Mouse (Mus musculus): ENCODE data around the gene Cpne5. TPM values are rescaled to one million over a fixed set of nuclear protein-coding genes. Genes with fewer than 3 reads are reported as not detected.
A peak's percentile ranks its signal among the peaks of the same experiment; 100 is the strongest.
"Not testable (repeated sequence)": the region's sequence is repeated elsewhere in the genome, so short reads cannot be mapped to it uniquely, and the experiment has no call there.

Cpne5 gene
- polyA plus RNA-seq, 1 experiment from 2014 or later: 0.27 TPM

- no peak overlapping the region for H3K4me2 ChIP-seq
- no peak overlapping the region for H3K4me3 ChIP-seq (replicated peaks)
- ATAC-seq (ENCODE audit: low read depth): no peak
- peaks cover 57% of the 10 kb centered on the region for H3K4me1 ChIP-seq (replicated peaks)
- 77% methylated on average over 6 of the region's 6 CpGs for WGBS (ENCODE audit: insufficient replicate concordance)
- no peak overlapping the region for H3K27ac ChIP-seq
- no peaks in the 10 kb centered on the region for H3K27me3 ChIP-seq
- no peak overlapping the region for H3K9ac ChIP-seq
- peaks cover 98% of the 10 kb centered on the region for H3K36me3 ChIP-seq
- H3K9me3 ChIP-seq (replicated peaks): no peaks in the 10 kb centered on the region
- no peak for DNase-seq
Measured at GRCm38 (mm10) chr17:29256507-29256906, 18.5 kb upstream of the Cpne5 start.

DNA sequence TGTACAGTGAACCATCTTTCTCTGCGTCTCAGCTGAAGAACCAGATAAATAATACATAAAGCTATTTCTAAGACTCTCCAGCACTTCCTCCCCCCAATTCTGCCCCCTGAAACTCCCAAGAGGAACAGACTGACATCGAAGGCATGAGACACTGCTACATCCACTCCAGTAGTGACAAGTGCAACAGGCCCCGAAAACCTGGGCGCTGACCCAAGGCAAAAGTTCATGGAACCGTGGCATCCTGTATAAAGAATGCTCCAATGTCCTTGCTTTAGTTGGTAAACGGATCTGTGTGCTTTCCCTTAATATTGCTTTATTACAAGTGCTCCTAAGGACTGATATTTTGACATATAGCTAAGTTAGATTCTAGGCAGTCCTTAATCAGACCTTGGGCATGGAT is 16.8 kb upstream of the Cpne5 start:
- ATAC-seq (ENCODE audit: low read depth); H3K9ac ChIP-seq; H3K4me3 ChIP-seq (replicated peaks); H3K27me3 ChIP-seq; H3K4me2 ChIP-seq; H3K9me3 ChIP-seq (replicated peaks); DNase-seq; H3K27ac ChIP-seq: not testable (repeated sequence)
- peaks cover 42% of the 10 kb centered on the region for H3K4me1 ChIP-seq (replicated peaks)
- WGBS (ENCODE audit: insufficient replicate concordance): 86% methylated on average over 6 of the region's 6 CpGs
- peaks cover 98% of the 10 kb centered on the region for H3K36me3 ChIP-seq

GRCm38 (mm10) chr17:29253684-29254083 is 15.7 kb upstream of the Cpne5 start:
- no peak overlapping the region for H3K9ac ChIP-seq
- H3K27me3 ChIP-seq: no peaks in the 10 kb centered on the region
- no peak for DNase-seq
- H3K4me3 ChIP-seq (replicated peaks): no peak overlapping the region
- no peak for ATAC-seq (ENCODE audit: low read depth)
- peaks cover 32% of the 10 kb centered on the region for H3K4me1 ChIP-seq (replicated peaks)
- H3K9me3 ChIP-seq (replicated peaks): no peaks in the 10 kb centered on the region
- H3K36me3 ChIP-seq: peaks cover 97% of the 10 kb centered on the region
- H3K27ac ChIP-seq: no peak overlapping the region
- WGBS (ENCODE audit: insufficient replicate concordance): 79% methylated on average over 9 of the region's 9 CpGs
- H3K4me2 ChIP-seq: no peak overlapping the region

DNA sequence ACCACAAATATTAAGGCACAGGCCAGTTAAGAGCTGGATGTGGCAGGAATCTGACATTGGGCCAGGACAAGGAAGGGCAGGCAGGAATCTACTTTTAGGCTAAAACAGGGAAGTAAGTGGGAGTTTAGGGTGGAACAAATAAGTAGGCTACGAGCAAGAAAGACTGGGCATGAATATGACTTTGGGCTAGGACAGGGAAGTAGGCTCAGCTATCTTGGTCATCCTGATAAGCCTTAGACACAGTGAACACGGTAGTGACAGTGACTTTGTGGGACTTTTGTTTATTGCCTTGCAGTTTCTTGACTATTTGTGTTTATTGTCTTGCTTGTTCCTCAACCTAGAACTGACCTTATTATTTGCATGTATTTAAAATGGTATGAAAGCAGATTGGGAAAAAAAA is 15.3 kb upstream of the Cpne5 start:
- H3K9me3 ChIP-seq (replicated peaks): no peaks in the 10 kb centered on the region
- peaks cover 28% of the 10 kb centered on the region for H3K4me1 ChIP-seq (replicated peaks)
- DNase-seq (no peak), ATAC-seq (ENCODE audit: low read depth) (no peak)
- WGBS (ENCODE audit: insufficient replicate concordance): 59% methylated on average over 2 of the region's 2 CpGs
- H3K36me3 ChIP-seq: peaks cover 97% of the 10 kb centered on the region
- no peak overlapping the region for H3K27ac ChIP-seq
- H3K27me3 ChIP-seq: no peaks in the 10 kb centered on the region
- no peak overlapping the region for H3K9ac ChIP-seq
- H3K4me2 ChIP-seq: no peak overlapping the region
- no peak overlapping the region for H3K4me3 ChIP-seq (replicated peaks)

DNA sequence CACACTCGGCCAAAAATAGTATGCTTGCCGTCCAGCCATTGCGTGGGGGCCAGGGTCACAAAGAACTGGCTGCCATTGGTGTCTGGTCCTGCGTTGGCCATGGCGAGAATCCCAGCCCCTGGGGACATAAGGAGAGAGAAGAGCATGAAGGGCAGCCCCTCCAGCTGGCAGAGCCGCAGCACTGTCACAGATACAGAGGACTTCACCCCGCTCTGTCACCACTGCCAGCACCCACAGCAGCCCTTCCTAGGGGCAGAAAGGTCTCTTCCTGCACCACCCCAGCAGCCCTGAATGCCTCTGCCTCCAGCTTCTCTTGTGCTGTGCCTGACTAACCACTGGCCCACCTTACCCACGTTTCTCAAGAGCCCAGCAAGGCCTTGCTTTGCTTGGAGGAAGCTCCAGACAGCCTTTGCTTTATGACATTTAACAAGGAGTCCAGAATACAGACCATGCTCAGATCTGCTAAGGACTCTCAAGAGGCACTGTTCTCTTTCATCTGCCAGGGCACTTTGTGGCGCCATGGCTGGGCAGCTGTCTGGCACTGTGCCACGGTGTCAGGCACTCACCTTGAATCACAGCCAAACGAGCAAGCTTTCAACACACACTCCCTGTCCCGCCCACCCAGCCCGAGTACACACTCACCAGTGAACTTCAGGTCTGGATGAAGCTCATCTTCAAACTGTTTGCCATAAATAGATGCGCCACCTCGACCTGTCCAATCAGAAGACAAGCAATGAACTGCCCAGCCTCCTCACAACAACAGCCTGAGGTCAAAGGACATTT is 13.8 kb upstream of the Cpne5 start:
- DNase-seq (no peak), ATAC-seq (ENCODE audit: low read depth) (no peak)
- WGBS (ENCODE audit: insufficient replicate concordance): 83% methylated on average over 15 of the region's 15 CpGs
- peak overlapping the region; percentile 23; the same call in 1 of the 2 replicates for H3K27ac ChIP-seq
- peaks cover 15% of the 10 kb centered on the region for H3K4me1 ChIP-seq (replicated peaks)
- H3K9ac ChIP-seq: no peak overlapping the region
- no peaks in the 10 kb centered on the region for H3K9me3 ChIP-seq (replicated peaks)
- no peaks in the 10 kb centered on the region for H3K27me3 ChIP-seq
- H3K36me3 ChIP-seq: peaks cover 85% of the 10 kb centered on the region
- no peak overlapping the region for H3K4me3 ChIP-seq (replicated peaks)
- no peak overlapping the region for H3K4me2 ChIP-seq

DNA sequence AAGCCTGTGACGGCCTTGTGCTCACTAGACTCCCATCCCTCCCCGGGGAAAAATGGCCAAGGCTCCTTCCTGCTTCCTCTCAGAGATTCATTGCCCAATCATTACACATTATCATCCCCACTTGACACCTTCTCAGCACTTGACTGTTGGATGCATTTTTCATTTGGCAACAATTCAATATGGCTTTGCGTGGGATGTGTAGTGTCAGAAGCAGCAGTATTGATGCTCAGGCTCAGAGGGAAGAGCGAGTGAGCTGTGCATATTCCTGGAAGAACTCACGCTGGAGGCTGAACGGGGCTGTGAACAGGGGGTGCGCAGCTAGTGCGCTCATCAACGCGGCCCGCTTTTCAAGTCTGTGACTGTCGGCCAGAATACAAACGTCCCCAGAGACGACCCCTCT is 13.0 kb upstream of the Cpne5 start:
- DNase-seq; ATAC-seq (ENCODE audit: low read depth); H3K4me3 ChIP-seq (replicated peaks); H3K9me3 ChIP-seq (replicated peaks); H3K27me3 ChIP-seq; H3K4me2 ChIP-seq; H3K9ac ChIP-seq; H3K27ac ChIP-seq: not testable (repeated sequence)
- WGBS (ENCODE audit: insufficient replicate concordance): 84% methylated on average over 14 of the region's 14 CpGs
- Histone ChIP-seq H3K4me1 (replicated peaks) (peaks cover 21% of the 10 kb centered on the region), H3K36me3 (peaks cover 77% of the 10 kb centered on the region)

GRCm38 (mm10) chr17:29249512-29249911 is 11.5 kb upstream of the Cpne5 start:
- no peak overlapping the region for H3K4me2 ChIP-seq
- ATAC-seq (ENCODE audit: low read depth) (no peak), DNase-seq (no peak)
- H3K36me3 ChIP-seq: peaks cover 62% of the 10 kb centered on the region
- 0 out of 2 replicates have a peak, but pooled peaks cover under 1% of the 10 kb centered on the region for H3K27me3 ChIP-seq
- H3K4me1 ChIP-seq (replicated peaks): peaks cover 29% of the 10 kb centered on the region
- H3K4me3 ChIP-seq (replicated peaks): no peak overlapping the region
- 69% methylated on average over 9 of the region's 9 CpGs for WGBS (ENCODE audit: insufficient replicate concordance)
- no peaks in the 10 kb centered on the region for H3K9me3 ChIP-seq (replicated peaks)
- no peak overlapping the region for H3K27ac ChIP-seq
- H3K9ac ChIP-seq: no peak overlapping the region

- Histone ChIP-seq H3K27ac (no peak overlapping the region), H3K36me3 (peaks cover 47% of the 10 kb centered on the region), H3K4me3 (replicated peaks) (no peak overlapping the region), H3K9ac (no peak overlapping the region), H3K27me3 (peaks cover 7% of the 10 kb centered on the region; the same call in 1 of the 2 replicates), H3K4me1 (replicated peaks) (peaks cover 25% of the 10 kb centered on the region), H3K9me3 (replicated peaks) (no peaks in the 10 kb centered on the region), H3K4me2 (no peak overlapping the region)
- WGBS (ENCODE audit: insufficient replicate concordance): 79% methylated on average over 13 of the region's 13 CpGs
- DNase-seq: no peak
- ATAC-seq (ENCODE audit: low read depth): no peak
Measured at GRCm38 (mm10) chr17:29247881-29248280, 9.9 kb upstream of the Cpne5 start.

- Histone ChIP-seq H3K4me1 (replicated peaks) (peaks cover 17% of the 10 kb centered on the region; the same call in 1 of the 2 replicates), H3K4me3 (replicated peaks) (no peak overlapping the region), H3K9ac (no peak overlapping the region), H3K9me3 (replicated peaks) (no peaks in the 10 kb centered on the region), H3K27ac (no peak overlapping the region), H3K36me3 (peaks cover 34% of the 10 kb centered on the region), H3K27me3 (peaks cover 15% of the 10 kb centered on the region), H3K4me2 (no peak overlapping the region)
- no peak for ATAC-seq (ENCODE audit: low read depth)
- 40% methylated on average over 5 of the region's 5 CpGs for WGBS (ENCODE audit: insufficient replicate concordance)
- DNase-seq: peak; percentile 23
Measured at GRCm38 (mm10) chr17:29246602-29247001, 8.6 kb upstream of the Cpne5 start.

- H3K4me3 ChIP-seq (replicated peaks): no peak overlapping the region
Measured at GRCm38 (mm10) chr17:29245725-29246124, 7.8 kb upstream of the Cpne5 start.

DNA sequence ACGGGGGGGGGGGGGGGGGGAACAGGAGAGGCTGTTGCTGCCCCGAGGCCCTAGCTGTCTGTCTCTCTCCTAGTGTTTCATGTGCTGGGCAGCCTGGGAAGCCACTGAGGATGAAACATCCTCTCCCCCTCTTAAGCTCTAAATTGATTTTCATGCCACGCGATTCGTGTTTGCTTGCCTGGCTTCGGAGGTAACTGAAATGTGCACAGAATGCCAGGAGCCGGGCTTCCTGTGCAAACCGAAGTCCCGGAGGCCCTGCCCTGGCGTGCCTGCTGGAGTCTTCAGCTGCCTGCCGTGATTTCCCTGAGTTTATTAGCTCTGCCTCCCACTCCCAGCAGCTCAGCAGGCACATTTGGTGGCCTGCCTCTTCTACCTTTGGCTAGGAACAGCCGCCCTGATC is 6.9 kb upstream of the Cpne5 start:
- Histone ChIP-seq H3K9me3 (replicated peaks) (no peaks in the 10 kb centered on the region), H3K4me2 (no peak overlapping the region), H3K36me3 (peaks cover 18% of the 10 kb centered on the region), H3K4me3 (replicated peaks) (no peak overlapping the region), H3K27ac (no peak overlapping the region), H3K9ac (no peak overlapping the region), H3K27me3 (peaks cover 23% of the 10 kb centered on the region), H3K4me1 (replicated peaks) (peaks cover 14% of the 10 kb centered on the region; the same call in 1 of the 2 replicates)
- ATAC-seq (ENCODE audit: low read depth) (no peak), DNase-seq (no peak)
- WGBS (ENCODE audit: insufficient replicate concordance): 50% methylated on average over 12 of the region's 12 CpGs

More at GRCm38 (mm10) chr17:29245725-29246124, 7.8 kb upstream of the Cpne5 start:
- Histone ChIP-seq H3K9me3 (replicated peaks) (no peaks in the 10 kb centered on the region), H3K36me3 (peaks cover 26% of the 10 kb centered on the region), H3K9ac (no peak overlapping the region), H3K27me3 (peaks cover 15% of the 10 kb centered on the region), H3K4me2 (no peak overlapping the region), H3K4me1 (replicated peaks) (peaks cover 14% of the 10 kb centered on the region; the same call in 1 of the 2 replicates), H3K27ac (no peak overlapping the region)
- ATAC-seq (ENCODE audit: low read depth) (no peak), DNase-seq (no peak)
- WGBS (ENCODE audit: insufficient replicate concordance): 20% methylated on average over 7 of the region's 7 CpGs
